Mouse (Mus musculus): ENCODE measurements at regions not wholly inside any gene's neighbourhood (a gene's known extent, or its start where the extent isn't known, plus 50 kb on each side); places are given as distances from the start of the nearest gene placed in this dataset.

DNA sequence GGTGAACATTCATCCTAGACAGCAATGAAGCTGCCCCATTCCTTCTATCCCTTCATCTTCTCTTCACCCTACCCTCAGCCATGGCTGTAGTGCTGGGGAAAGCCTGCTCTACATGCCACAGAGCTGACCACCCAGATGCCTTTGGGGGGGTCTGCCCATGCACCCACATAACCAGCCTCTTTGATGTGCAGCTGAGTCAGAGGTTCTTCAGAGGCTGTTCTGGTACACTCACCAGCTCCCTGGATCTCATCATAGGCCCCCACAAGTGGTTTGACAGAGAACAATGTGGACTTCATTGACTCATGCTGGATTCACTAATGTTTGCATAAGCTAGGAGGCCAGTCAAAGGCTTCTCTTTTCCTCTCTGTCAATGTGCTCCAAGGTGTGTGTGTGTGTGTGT is 162.4 kb downstream of the Snx13 start:
- Histone ChIP-seq H3K4me1 (ENCODE audit: control insufficient read depth, insufficient read depth, low read length) (peaks cover under 1% of the 10 kb centered on the region), H3K4me3 (ENCODE audit: insufficient read depth, low read length) (no peak overlapping the region), H3K27ac (ENCODE audit: insufficient read depth, low read depth, low read length) (no peak overlapping the region)
- TF ChIP-seq CTCF (IDR thresholded peaks at IDR 0.05; ENCODE audit: low read depth, low read length) (no peak), POLR2A (IDR thresholded peaks at IDR 0.05; ENCODE audit: borderline replicate concordance, low read depth, low read length) (no peak)

DNA sequence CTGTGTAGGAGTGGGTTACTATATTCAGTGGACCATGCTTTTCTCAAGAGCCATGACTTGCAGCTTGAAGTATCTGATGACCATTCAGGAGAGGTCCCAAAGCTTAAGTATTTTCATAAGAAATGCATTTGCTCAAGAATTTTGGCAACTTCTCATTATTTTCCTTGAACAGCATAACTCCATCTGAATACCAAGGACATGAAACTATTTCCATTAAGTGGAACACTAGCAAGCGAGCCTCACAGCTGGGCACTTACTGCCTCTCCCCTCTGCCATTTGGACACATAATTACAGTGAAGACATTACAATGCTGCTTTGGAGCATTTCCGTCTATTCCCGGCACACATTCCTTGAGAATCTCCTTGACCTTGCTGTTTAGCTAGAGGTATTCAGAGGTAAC is 160.6 kb downstream of the Snx13 start:
- H3K27ac ChIP-seq (ENCODE audit: insufficient read depth, low read depth, low read length) = no peak overlapping the region
- H3K4me1 ChIP-seq (ENCODE audit: control insufficient read depth, insufficient read depth, low read length) = peaks cover 3% of the 10 kb centered on the region; the same call in 1 of the 2 replicates
- TF ChIP-seq POLR2A (IDR thresholded peaks at IDR 0.05; ENCODE audit: borderline replicate concordance, low read depth, low read length) (no peak), CTCF (IDR thresholded peaks at IDR 0.05; ENCODE audit: low read depth, low read length) (no peak)
- no peak overlapping the region for H3K4me3 ChIP-seq (ENCODE audit: insufficient read depth, low read length)

GRCm38 (mm10) chr12:35203398-35203797 is 156.4 kb downstream of the Snx13 start:
- no peak for TF ChIP-seq POLR2A (IDR thresholded peaks at IDR 0.05; ENCODE audit: borderline replicate concordance, low read depth, low read length)
- TF ChIP-seq CTCF (IDR thresholded peaks at IDR 0.05; ENCODE audit: low read depth, low read length) = no peak
- Histone ChIP-seq H3K4me3 (ENCODE audit: insufficient read depth, low read length) (no peak overlapping the region), H3K27ac (ENCODE audit: insufficient read depth, low read depth, low read length) (no peak overlapping the region), H3K4me1 (ENCODE audit: control insufficient read depth, insufficient read depth, low read length) (peaks cover 3% of the 10 kb centered on the region; the same call in 1 of the 2 replicates)

- H3K4me3 ChIP-seq (ENCODE audit: insufficient read depth, low read length) = no peak overlapping the region
- peaks cover 3% of the 10 kb centered on the region; the same call in 1 of the 2 replicates for H3K4me1 ChIP-seq (ENCODE audit: control insufficient read depth, insufficient read depth, low read length)
- no peak overlapping the region for H3K27ac ChIP-seq (ENCODE audit: insufficient read depth, low read depth, low read length)
- TF ChIP-seq POLR2A (IDR thresholded peaks at IDR 0.05; ENCODE audit: borderline replicate concordance, low read depth, low read length) = no peak
Observed at GRCm38 (mm10) chr12:35200110-35200509, 153.1 kb downstream of the Snx13 start.
